11 mouse cellular contexts compared by ENCODE assay signal in the genomic region with DNA sequence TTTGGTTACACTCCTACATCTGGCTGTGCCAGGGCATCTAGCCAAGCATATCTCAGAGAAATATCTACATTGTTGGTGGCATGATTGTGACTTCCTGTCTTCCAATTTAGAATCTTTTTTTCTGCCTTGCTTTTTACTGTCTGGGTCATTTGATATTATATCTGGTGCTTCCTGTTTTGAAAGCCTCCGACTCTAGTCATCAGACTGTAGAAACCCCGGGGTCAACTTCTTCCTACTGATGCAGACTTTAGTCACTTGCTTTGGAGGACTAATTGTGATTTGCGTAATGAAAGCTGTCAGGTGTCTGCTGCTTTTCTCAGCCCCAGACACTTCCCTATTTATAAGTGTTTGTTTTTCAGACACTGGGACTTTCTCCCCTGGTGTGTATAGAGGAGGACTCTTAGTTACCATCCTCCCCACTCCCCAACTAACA.
DNase-seq lines count a peak whose midpoint lies in the region; ATAC-seq and TF ChIP-seq lines count a peak whose summit lies in the region.
"Had no signal": no experiment of that assay in that cellular context is flagged by ENCODE, and none has a peak within 500 bp of the region (broad histone marks: within the 10 kb centered on the region; RNA-seq: fewer than 3 reads in every experiment).

No protein-coding gene starts in this region.

- peaks cover 8% of the 10 kb centered on the region for H3K4me1 ChIP-seq in lung, adult 2 months (ENCODE audit: control insufficient read depth, insufficient read depth, low read length)
- H3K4me1 ChIP-seq in lung, embryonic 14.5 days (ENCODE audit: insufficient read depth) = no peaks in the 10 kb centered on the region
- H3K4me1 ChIP-seq: embryonic facial prominence, embryonic 15.5 days; limb, embryonic 12.5 days had no signal

- no peak overlapping the region for H3K4me2 ChIP-seq in lung, embryonic 14.5 days
- H3K4me2 ChIP-seq: embryonic facial prominence, embryonic 15.5 days; limb, embryonic 12.5 days had no signal

- no peak for TF ChIP-seq CTCF in lung, adult 2 months (IDR thresholded peaks at IDR 0.05; ENCODE audit: insufficient read depth, low read length)
- no peak for TF ChIP-seq CTCF in lung, embryonic 14.5 days (IDR thresholded peaks at IDR 0.05; ENCODE audit: low read depth)

- peak; percentile 26 to 28 for DNase-seq in lung, adult 18-20 months
- DNase-seq in lung, adult 2 months = no peak
- DNase-seq in T-cell, adult 2 months (ENCODE audit: low spot score) = peak; percentile 61
- DNase-seq in lung, embryonic 14.5 days = peak; percentile 58
- peak; percentile 33 for DNase-seq in skeletal muscle tissue, adult 2 months (ENCODE audit: low read depth, low spot score)
- no peak for DNase-seq in cerebellum, adult 9-10 months
- DNase-seq in urinary bladder, postnatal 36 days (ENCODE audit: low spot score in 2 of 2) = no peak
- DNase-seq: right cerebral cortex, adult 18-20 months; thymus, postnatal 36 days had no signal

- H3K27me3 ChIP-seq in lung, embryonic 14.5 days (ENCODE audit: insufficient read depth, low read length) = no peaks in the 10 kb centered on the region
- H3K27me3 ChIP-seq: embryonic facial prominence, embryonic 15.5 days; limb, embryonic 12.5 days had no signal

- TF ChIP-seq POLR2A in lung, adult 2 months (IDR thresholded peaks at IDR 0.05; ENCODE audit: borderline replicate concordance, extremely low read depth, low read depth, low read length) = no peak

- H3K9ac ChIP-seq in lung, embryonic 14.5 days = no peak overlapping the region
- H3K9ac ChIP-seq: embryonic facial prominence, embryonic 15.5 days; limb, embryonic 12.5 days had no signal

- peak; percentile 59 for ATAC-seq in lung, embryonic 14.5 days (ENCODE audit: insufficient read depth)

- 20% methylated on average over 3 of the region's 3 CpGs for WGBS in lung, adult 2 months
- 31% methylated on average over 3 of the region's 3 CpGs for WGBS in lung, embryonic 14.5 days

- no peaks in the 10 kb centered on the region for H3K36me3 ChIP-seq in lung, embryonic 14.5 days (ENCODE audit: insufficient read depth)
- H3K36me3 ChIP-seq: embryonic facial prominence, embryonic 15.5 days; limb, embryonic 12.5 days had no signal

- H3K4me3 ChIP-seq in lung, adult 2 months (replicated peaks; ENCODE audit: extremely low read depth, low read depth, low read length) = no peak overlapping the region
- H3K4me3 ChIP-seq in lung, embryonic 14.5 days (ENCODE audit: low read depth, low read length) = no peak overlapping the region
- H3K4me3 ChIP-seq: embryonic facial prominence, embryonic 15.5 days; limb, embryonic 12.5 days had no signal

- H3K9me3 ChIP-seq in lung, embryonic 14.5 days (ENCODE audit: low read depth, low read length) = no peaks in the 10 kb centered on the region
- H3K9me3 ChIP-seq: embryonic facial prominence, embryonic 15.5 days; limb, embryonic 12.5 days had no signal

- H3K27ac ChIP-seq in lung, embryonic 14.5 days (ENCODE audit: low read depth) = peak overlapping the region; percentile 54; the same call in 1 of the 2 replicates
- H3K27ac ChIP-seq: embryonic facial prominence, embryonic 15.5 days; limb, embryonic 12.5 days had no signal

Comparison
In these comparisons a context has a peak if more than half of its experiments do, and no peak if none do; other contexts are left out.
1. DNase-seq: peak in lung, adult 18-20 months (2 of 2), T-cell, adult 2 months (single experiment), lung, embryonic 14.5 days (single experiment) and skeletal muscle tissue, adult 2 months (single experiment); none in lung, adult 2 months (single experiment), cerebellum, adult 9-10 months (single experiment) and urinary bladder, postnatal 36 days (0 of 2).